Mouse (Mus musculus): ENCODE data around the gene Zfp865. TPM values are rescaled to one million over a fixed set of nuclear protein-coding genes. Genes with fewer than 3 reads are reported as not detected.

The Zfp865 gene
- polyA plus RNA-seq, 1 experiment from 2014 or later = 8.6 TPM

DNA sequence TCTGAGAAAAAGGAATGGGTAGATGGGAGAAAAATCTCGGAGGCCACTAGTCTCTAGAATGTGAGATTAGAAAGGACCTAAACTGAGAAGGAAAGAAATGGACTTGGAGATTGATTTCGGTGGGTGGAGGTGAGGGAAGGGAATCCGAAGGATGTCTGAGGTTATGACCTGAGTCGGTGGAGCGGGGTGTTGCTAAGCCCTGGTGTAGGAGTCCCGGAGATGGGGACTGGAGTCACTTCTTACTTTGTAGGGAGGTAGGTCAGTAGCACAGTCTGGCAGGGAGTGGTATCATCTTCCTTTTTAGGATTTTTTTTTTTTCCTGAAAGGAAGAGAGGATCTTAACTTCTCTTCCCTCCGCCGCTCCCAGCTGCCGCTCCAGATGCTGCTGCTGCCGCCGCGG, 32.3 kb downstream of the Zfp865 start:
- no peak for ATAC-seq (ENCODE audit: low FRiP score)
- Histone ChIP-seq H3K36me3 (ENCODE audit: control insufficient read depth, insufficient read depth, low read length) (no peaks in the 10 kb centered on the region), H3K4me1 (replicated peaks; ENCODE audit: control insufficient read depth, insufficient read depth, low read length) (peaks cover 20% of the 10 kb centered on the region), H3K27me3 (ENCODE audit: control insufficient read depth, insufficient read depth, low read length) (peaks cover 54% of the 10 kb centered on the region), H3K4me2 (replicated peaks; ENCODE audit: low read depth, low read length) (peak overlapping the region; percentile 85), H3K9ac (ENCODE audit: low read depth, low read length) (no peak overlapping the region; the same call in 1 of the 2 replicates), H3K27ac (ENCODE audit: low read depth, low read length) (no peak overlapping the region), H3K9me3 (ENCODE audit: control insufficient read depth, low read length) (no peaks in the 10 kb centered on the region), H3K4me3 (ENCODE audit: low read depth, low read length) (peak overlapping the region; percentile 76)
- peak; percentile 36 for DNase-seq (ENCODE audit: low spot score)
- 3% methylated on average over 12 of the region's 12 CpGs for WGBS

DNA sequence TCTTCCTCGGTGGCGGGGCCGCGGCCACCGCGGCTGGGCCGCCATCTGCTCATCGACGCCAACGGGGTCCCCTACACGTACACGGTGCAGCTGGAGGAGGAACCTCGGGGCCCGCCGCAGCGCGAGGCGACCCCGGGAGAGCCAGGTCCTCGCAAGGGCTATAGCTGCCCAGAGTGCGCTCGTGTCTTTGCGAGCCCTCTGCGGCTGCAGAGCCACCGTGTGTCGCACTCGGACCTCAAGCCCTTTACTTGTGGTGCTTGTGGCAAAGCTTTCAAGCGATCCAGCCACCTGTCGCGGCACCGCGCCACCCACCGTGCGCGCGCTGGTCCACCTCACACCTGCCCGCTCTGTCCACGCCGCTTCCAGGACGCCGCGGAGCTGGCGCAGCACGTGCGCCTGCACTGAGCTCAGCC, 32.8 kb downstream of the Zfp865 start:
- ATAC-seq (ENCODE audit: low FRiP score) (no peak), DNase-seq (ENCODE audit: low spot score) (no peak)
- H3K4me2 ChIP-seq (replicated peaks; ENCODE audit: low read depth, low read length) = peak overlapping the region; percentile 85
- no peak overlapping the region for H3K27ac ChIP-seq (ENCODE audit: low read depth, low read length)
- peak overlapping the region; percentile 35 for H3K9ac ChIP-seq (ENCODE audit: low read depth, low read length)
- H3K9me3 ChIP-seq (ENCODE audit: control insufficient read depth, low read length) = no peaks in the 10 kb centered on the region
- H3K4me1 ChIP-seq (replicated peaks; ENCODE audit: control insufficient read depth, insufficient read depth, low read length) = peaks cover 20% of the 10 kb centered on the region
- H3K4me3 ChIP-seq (ENCODE audit: low read depth, low read length) = peak overlapping the region; percentile 76
- 3% methylated on average over 45 of the region's 45 CpGs for WGBS
- no peaks in the 10 kb centered on the region for H3K36me3 ChIP-seq (ENCODE audit: control insufficient read depth, insufficient read depth, low read length)
- peaks cover 59% of the 10 kb centered on the region for H3K27me3 ChIP-seq (ENCODE audit: control insufficient read depth, insufficient read depth, low read length)

DNA sequence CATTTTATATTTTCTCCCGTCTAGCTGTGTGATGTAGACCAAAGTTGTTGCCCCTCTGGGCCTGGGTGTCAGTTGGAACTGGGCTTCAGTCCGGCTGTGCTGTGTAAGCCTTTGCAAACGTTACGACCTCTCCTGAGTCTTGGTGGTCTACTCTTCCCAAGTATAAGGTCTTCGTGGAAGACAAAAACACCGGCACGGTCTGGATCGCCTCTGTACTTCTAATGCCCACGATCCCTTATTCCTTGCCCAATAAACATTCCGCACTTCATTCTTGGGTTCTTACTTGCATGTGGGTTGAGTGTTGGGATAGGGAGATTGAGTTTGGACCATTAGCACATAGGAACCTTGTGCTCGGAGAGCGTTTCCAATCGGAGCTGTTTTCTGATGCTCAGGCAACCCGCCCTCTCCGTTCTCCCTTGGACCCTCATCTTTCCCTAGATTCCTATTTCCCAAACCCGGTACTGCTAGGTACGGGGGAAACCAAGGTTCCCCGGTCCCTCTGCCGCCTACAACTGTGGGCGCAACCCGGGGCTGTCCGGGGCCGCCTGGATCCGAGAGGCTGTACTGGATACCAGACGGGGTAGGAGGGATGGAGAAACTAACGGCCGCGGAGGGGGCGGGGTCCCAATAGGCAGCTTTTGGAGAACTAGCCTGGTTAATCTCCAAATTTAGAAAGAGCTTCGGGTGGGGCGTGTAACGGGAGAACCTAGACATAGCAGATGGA, 33.4 kb downstream of the Zfp865 start:
- 0 out of 2 replicates have a peak overlapping the region, but pooled peaks have one; percentile 34 for H3K9ac ChIP-seq (ENCODE audit: low read depth, low read length)
- H3K4me3 ChIP-seq (ENCODE audit: low read depth, low read length) = peak overlapping the region; percentile 76
- H3K4me1 ChIP-seq (replicated peaks; ENCODE audit: control insufficient read depth, insufficient read depth, low read length) = peaks cover 20% of the 10 kb centered on the region
- H3K9me3 ChIP-seq (ENCODE audit: control insufficient read depth, low read length) = no peaks in the 10 kb centered on the region
- H3K27me3 ChIP-seq (ENCODE audit: control insufficient read depth, insufficient read depth, low read length) = peaks cover 61% of the 10 kb centered on the region
- ATAC-seq (ENCODE audit: low FRiP score) (no peak), DNase-seq (ENCODE audit: low spot score) (peak; percentile 34)
- H3K4me2 ChIP-seq (replicated peaks; ENCODE audit: low read depth, low read length) = peak overlapping the region; percentile 85
- WGBS = 8% methylated on average over 32 of the region's 32 CpGs
- no peak overlapping the region for H3K27ac ChIP-seq (ENCODE audit: low read depth, low read length)
- no peaks in the 10 kb centered on the region for H3K36me3 ChIP-seq (ENCODE audit: control insufficient read depth, insufficient read depth, low read length)

DNA sequence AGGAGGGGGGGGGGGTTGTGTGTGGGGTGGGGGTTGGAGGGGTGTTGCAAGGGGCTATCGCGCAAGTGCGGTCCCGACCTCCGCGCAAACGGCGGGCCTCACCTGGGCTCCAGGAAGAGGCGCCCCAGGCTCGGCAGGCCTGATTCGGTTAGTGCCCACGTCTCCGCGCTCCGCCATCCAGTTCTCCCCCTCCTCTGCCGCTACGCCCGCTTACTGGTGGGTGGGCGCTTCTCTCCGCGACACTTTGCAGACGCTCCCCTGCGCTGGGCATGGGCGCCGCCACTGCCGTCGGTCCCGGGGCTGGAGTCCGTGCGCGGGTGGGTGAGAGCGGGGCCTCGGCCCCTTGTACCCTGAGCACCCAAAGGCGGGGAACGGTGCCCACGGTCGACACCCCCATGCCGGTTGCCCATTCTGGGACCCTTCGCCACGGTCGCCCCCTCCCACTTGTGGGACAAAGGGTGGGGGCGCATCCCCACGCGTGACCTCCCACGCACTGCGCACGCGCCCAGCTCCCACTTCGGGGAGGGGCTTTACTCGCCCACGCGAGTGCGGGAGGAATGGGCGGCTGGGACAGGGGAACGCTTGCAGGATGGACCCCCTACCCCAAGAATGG, 36.6 kb downstream of the Zfp865 start:
- Histone ChIP-seq H3K27ac (ENCODE audit: low read depth, low read length) (no peak overlapping the region), H3K36me3 (ENCODE audit: control insufficient read depth, insufficient read depth, low read length) (no peaks in the 10 kb centered on the region), H3K9ac (ENCODE audit: low read depth, low read length) (peak overlapping the region; percentile 56), H3K27me3 (ENCODE audit: control insufficient read depth, insufficient read depth, low read length) (peaks cover 61% of the 10 kb centered on the region), H3K4me1 (replicated peaks; ENCODE audit: control insufficient read depth, insufficient read depth, low read length) (peaks cover 20% of the 10 kb centered on the region), H3K4me2 (replicated peaks; ENCODE audit: low read depth, low read length) (peak overlapping the region; percentile 61), H3K9me3 (ENCODE audit: control insufficient read depth, low read length) (no peaks in the 10 kb centered on the region), H3K4me3 (ENCODE audit: low read depth, low read length) (peak overlapping the region; percentile 40)
- ATAC-seq (ENCODE audit: low FRiP score) (no peak), DNase-seq (ENCODE audit: low spot score) (no peak)
- WGBS = 3% methylated on average over 43 of the region's 55 CpGs

DNA sequence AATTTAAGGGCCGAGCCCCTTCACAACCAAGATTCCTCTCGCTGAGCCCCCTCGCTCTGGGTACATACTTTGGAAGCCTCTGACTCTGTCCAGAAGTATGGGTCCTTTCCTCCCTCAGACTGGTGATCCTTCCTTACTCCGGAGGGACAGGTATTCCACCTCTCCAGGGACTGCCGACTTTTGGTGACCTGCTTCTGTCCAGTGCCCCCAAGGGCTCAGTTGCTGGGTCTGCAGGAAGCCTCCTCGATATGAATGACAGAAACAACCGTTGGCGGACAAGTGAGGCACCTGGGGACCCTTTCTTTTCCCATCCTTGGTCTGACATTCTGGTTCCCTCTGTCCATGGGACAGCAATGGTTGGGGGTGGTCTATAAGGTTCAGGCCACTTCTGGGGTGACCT, 37.2 kb downstream of the Zfp865 start:
- Histone ChIP-seq H3K27ac (ENCODE audit: low read depth, low read length) (no peak overlapping the region), H3K36me3 (ENCODE audit: control insufficient read depth, insufficient read depth, low read length) (no peaks in the 10 kb centered on the region), H3K9me3 (ENCODE audit: control insufficient read depth, low read length) (no peaks in the 10 kb centered on the region), H3K4me2 (replicated peaks; ENCODE audit: low read depth, low read length) (peak overlapping the region; percentile 61; the same call in 1 of the 2 replicates), H3K9ac (ENCODE audit: low read depth, low read length) (no peak overlapping the region), H3K4me1 (replicated peaks; ENCODE audit: control insufficient read depth, insufficient read depth, low read length) (peaks cover 20% of the 10 kb centered on the region), H3K4me3 (ENCODE audit: low read depth, low read length) (0 out of 2 replicates have a peak overlapping the region, but pooled peaks have one; percentile 40), H3K27me3 (ENCODE audit: control insufficient read depth, insufficient read depth, low read length) (peaks cover 58% of the 10 kb centered on the region)
- ATAC-seq (ENCODE audit: low FRiP score) (no peak), DNase-seq (ENCODE audit: low spot score) (peak; percentile 21)
- WGBS = 38% methylated on average over 8 of the region's 8 CpGs

DNA sequence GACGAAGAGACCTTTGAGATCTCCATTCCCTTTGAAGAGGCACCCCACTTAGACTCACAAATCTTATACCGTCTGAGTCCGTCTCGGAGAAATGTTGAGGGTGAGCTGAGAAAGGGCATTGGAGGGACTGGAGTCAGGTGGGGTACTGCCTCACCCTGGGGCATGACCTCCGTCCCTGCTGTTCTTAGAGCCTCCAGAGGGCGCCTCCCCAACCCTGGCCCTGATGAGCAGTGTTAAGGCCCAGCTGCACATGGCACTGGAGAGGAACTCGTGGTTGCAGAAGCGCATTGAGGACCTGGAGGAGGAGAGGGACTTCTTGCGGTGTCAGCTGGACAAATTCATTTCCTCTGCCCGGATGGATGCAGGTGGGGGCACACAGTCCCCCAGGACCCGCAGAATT, 37.6 kb downstream of the Zfp865 start:
- Histone ChIP-seq H3K27ac (ENCODE audit: low read depth, low read length) (no peak overlapping the region), H3K9ac (ENCODE audit: low read depth, low read length) (no peak overlapping the region), H3K4me2 (replicated peaks; ENCODE audit: low read depth, low read length) (no peak overlapping the region), H3K36me3 (ENCODE audit: control insufficient read depth, insufficient read depth, low read length) (no peaks in the 10 kb centered on the region), H3K9me3 (ENCODE audit: control insufficient read depth, low read length) (no peaks in the 10 kb centered on the region), H3K4me1 (replicated peaks; ENCODE audit: control insufficient read depth, insufficient read depth, low read length) (peaks cover 17% of the 10 kb centered on the region), H3K4me3 (ENCODE audit: low read depth, low read length) (no peak overlapping the region), H3K27me3 (ENCODE audit: control insufficient read depth, insufficient read depth, low read length) (peaks cover 54% of the 10 kb centered on the region)
- DNase-seq (ENCODE audit: low spot score) (no peak), ATAC-seq (ENCODE audit: low FRiP score) (no peak)
- WGBS = 34% methylated on average over 11 of the region's 11 CpGs

DNA sequence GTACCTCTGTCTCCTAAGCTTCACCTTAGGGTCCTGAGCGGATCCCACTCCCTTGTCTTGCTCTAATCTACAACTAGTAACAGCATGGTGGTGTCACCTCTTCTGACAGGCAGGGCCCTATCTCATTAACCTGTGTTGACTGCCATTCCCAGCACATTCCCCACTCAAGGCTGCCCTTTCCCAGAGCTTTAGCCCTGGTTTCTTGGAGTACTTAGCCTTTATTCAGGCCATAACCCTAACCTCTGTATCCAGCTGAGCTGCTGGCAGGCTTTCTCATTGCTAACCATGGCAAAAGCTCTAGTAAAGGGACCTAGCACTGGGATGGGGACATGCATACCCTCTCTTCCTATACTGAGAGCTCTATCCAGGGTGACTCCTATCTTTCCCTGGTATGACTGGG, 38.5 kb downstream of the Zfp865 start:
- WGBS = 100% methylated on average over 1 of the region's 1 CpGs
- no peaks in the 10 kb centered on the region for H3K36me3 ChIP-seq (ENCODE audit: control insufficient read depth, insufficient read depth, low read length)

DNA sequence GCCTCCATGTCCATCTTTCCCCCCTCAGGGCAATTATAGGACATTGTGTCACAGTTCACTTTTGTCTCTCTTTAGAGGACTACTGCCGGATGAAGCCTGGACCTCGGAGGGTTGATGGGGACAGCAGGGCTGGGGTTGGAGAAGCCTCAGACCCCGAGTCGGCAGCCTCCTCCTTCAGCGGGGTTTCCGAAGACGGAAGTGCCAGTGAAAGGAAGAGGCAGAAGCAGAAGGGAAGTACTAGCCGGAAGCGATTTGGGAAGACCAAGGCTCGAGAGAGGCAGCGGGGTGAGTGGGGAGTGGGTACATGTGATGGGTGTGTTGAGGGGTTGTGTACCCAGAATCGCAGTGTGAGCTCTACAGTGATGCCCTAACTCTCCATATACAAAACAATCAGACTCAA, 39.2 kb downstream of the Zfp865 start:
- H3K9ac ChIP-seq (ENCODE audit: low read depth, low read length) = no peak overlapping the region
- ATAC-seq (ENCODE audit: low FRiP score) (no peak), DNase-seq (ENCODE audit: low spot score) (no peak)
- no peaks in the 10 kb centered on the region for H3K9me3 ChIP-seq (ENCODE audit: control insufficient read depth, low read length)
- H3K4me1 ChIP-seq (replicated peaks; ENCODE audit: control insufficient read depth, insufficient read depth, low read length) = peaks cover 8% of the 10 kb centered on the region; the same call in 1 of the 2 replicates
- no peak overlapping the region for H3K4me3 ChIP-seq (ENCODE audit: low read depth, low read length)
- WGBS = 93% methylated on average over 12 of the region's 12 CpGs
- H3K27ac ChIP-seq (ENCODE audit: low read depth, low read length) = no peak overlapping the region
- no peak overlapping the region for H3K4me2 ChIP-seq (replicated peaks; ENCODE audit: low read depth, low read length)
- peaks cover 38% of the 10 kb centered on the region for H3K27me3 ChIP-seq (ENCODE audit: control insufficient read depth, insufficient read depth, low read length)
- H3K36me3 ChIP-seq (ENCODE audit: control insufficient read depth, insufficient read depth, low read length) = no peaks in the 10 kb centered on the region

More for the DNA sequence above, 38.5 kb downstream of the Zfp865 start:
- Histone ChIP-seq H3K9ac (ENCODE audit: low read depth, low read length) (no peak overlapping the region), H3K9me3 (ENCODE audit: control insufficient read depth, low read length) (no peaks in the 10 kb centered on the region), H3K4me1 (replicated peaks; ENCODE audit: control insufficient read depth, insufficient read depth, low read length) (peaks cover 10% of the 10 kb centered on the region; the same call in 1 of the 2 replicates), H3K4me3 (ENCODE audit: low read depth, low read length) (no peak overlapping the region), H3K4me2 (replicated peaks; ENCODE audit: low read depth, low read length) (no peak overlapping the region), H3K27ac (ENCODE audit: low read depth, low read length) (no peak overlapping the region), H3K27me3 (ENCODE audit: control insufficient read depth, insufficient read depth, low read length) (peaks cover 46% of the 10 kb centered on the region)
- ATAC-seq (ENCODE audit: low FRiP score) (no peak), DNase-seq (ENCODE audit: low spot score) (no peak)
